Mouse (Mus musculus) kidney, embryonic 16.5 days (tissue): ENCODE data around the gene Akr1c19. TPM values are rescaled to one million over a fixed set of nuclear protein-coding genes. Genes with fewer than 3 reads are reported as not detected.
"Not testable (repeated sequence)": the region's sequence is repeated elsewhere in the genome, so short reads cannot be mapped to it uniquely, and the experiment has no call there.

Experiments used
- ATAC-seq: fragments of 200-750 bp; cut with Nextera tagmentation; 2 replicates; pipeline ENCODE4 v1.8.0; 2017; ENCODE audit warnings: moderate TSS enrichment; ENCODE audit not compliant: low FRiP score, low TSS enrichment
- H3K27ac ChIP-seq: fragments of 300-500 bp; sonication (generic); 2 replicates; pipeline ENCODE4 v1.5.1; 2014; ENCODE audit warnings: low read length
- H3K27me3 ChIP-seq: fragments of 300-500 bp; sonication (generic); 2 replicates; pipeline ENCODE4 v1.6.1; 2014; ENCODE audit warnings: low read length, control low read depth, mixed read lengths; ENCODE audit not compliant: insufficient read depth
- H3K36me3 ChIP-seq: fragments of 300-500 bp; sonication (generic); 2 replicates; pipeline ENCODE4 v1.6.1; 2014; ENCODE audit warnings: low read length, control low read depth, mixed read lengths; ENCODE audit not compliant: insufficient read depth
- H3K4me1 ChIP-seq: fragments of 300-500 bp; sonication (generic); 2 replicates; pipeline ENCODE4 v1.6.1; 2014; ENCODE audit warnings: low read length, control low read depth, mixed read lengths; ENCODE audit not compliant: insufficient read depth
- H3K4me2 ChIP-seq: fragments of 300-500 bp; sonication (generic); replicated peaks from 2 replicates; pipeline ENCODE4 v1.6.1; 2014; ENCODE audit warnings: low read depth, low read length
- H3K4me3 ChIP-seq: fragments of 300-500 bp; sonication (generic); 2 replicates; pipeline ENCODE4 v1.5.1; 2014; ENCODE audit warnings: mild to moderate bottlenecking, low read length
- H3K9ac ChIP-seq: fragments of 300-500 bp; sonication (generic); replicated peaks from 2 replicates; pipeline ENCODE4 v1.6.1; 2014; ENCODE audit warnings: low read length
- H3K9me3 ChIP-seq: fragments of 300-500 bp; sonication (generic); 2 replicates; pipeline ENCODE4 v1.6.1; 2016; ENCODE audit warnings: low read length, control low read depth
- WGBS: fragments of 180-500 bp; shearing (Covaris S2); extraction: QIAGEN DNeasy Blood & Tissue Kit; methylation state at CpG from one replicate; pipeline ENCODE4 v1.1.7; 2014; 5-methylcytosine and 5-hydroxymethylcytosine counted together
- polyA plus RNA-seq: library from polyadenylated mRNA; unstranded; fragments of >200 nt; fragmentation: Nextera tagmentation; extraction: Ambion mirVana; gene quantifications from 2 replicates; pipeline ENCODE4 v1.2.1, GENCODE M21; 2015

The Akr1c19 gene
- polyA plus RNA-seq: 50.5 and 52.9 TPM in 2 replicates

GRCm38 (mm10) chr13:4228441-4228840 lies at the start of gene Akr1c19:
Gene Akr1c19 (plus strand): TSS chr13:4228700.
- no peak within 1 kb of the TSS for H3K4me3 ChIP-seq
- WGBS: 87% methylated on average over 1 of the region's 1 CpGs
- H3K9me3 ChIP-seq: no peaks in the 10 kb centered on the region
- no peak within 1 kb of the TSS for H3K27ac ChIP-seq
- no peak within 1 kb of the TSS for H3K4me2 ChIP-seq
- H3K27me3 ChIP-seq: no peaks in the 10 kb centered on the region
- no peak for ATAC-seq
- no peaks in the 10 kb centered on the region for H3K36me3 ChIP-seq
- no peak within 1 kb of the TSS for H3K9ac ChIP-seq
- 0 out of 2 replicates have a peak, but pooled peaks cover 3% of the 10 kb centered on the region for H3K4me1 ChIP-seq

DNA sequence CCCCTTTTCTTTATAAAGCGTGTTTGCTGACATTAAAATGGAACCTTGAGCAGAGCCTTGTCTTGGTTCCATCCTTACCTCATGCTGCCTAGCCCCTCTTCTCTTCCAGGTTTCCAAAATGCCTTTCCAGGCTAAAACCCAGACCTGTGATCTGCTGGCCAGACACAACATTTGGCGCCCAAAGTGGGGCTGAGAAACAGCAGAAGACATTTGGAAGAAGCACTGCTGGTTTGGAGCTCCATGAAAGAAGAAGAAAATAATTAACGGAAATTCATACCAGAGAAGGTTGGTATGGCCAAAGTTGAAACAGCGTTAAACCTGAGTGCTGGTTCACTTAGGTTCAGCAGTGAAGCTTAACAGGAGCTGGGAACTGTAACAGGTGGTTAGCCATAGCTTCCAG lies 47.2 kb upstream of the Akr1c19 start:
- H3K36me3 ChIP-seq, H3K27me3 ChIP-seq, H3K9ac ChIP-seq, H3K4me1 ChIP-seq, H3K4me2 ChIP-seq, H3K27ac ChIP-seq, ATAC-seq, H3K4me3 ChIP-seq: not testable (repeated sequence)
- H3K9me3 ChIP-seq: peaks cover 18% of the 10 kb centered on the region
- WGBS: 90% methylated on average over 4 of the region's 4 CpGs

DNA sequence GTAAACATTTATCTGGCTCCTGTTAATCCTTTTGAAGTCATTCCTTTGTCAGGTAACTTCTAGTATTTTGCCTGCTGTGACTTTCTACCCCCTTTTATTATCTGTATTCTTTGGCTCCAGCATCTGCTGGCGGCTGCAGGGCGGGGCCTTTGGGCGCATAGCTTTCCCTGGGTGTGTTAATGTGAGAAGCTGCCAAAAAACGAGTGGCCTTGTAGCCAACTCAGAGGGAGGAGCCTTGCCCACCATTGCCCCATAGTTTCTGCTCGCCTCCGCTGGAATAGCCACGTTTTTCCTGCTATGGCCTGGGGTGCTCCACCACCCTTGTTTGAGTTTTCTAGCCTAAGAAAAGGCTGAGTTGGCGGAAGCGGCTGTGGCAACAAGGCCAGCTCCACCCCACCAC lies 45.4 kb upstream of the Akr1c19 start:
- Histone ChIP-seq H3K27me3 (no peaks in the 10 kb centered on the region), H3K9ac (no peak overlapping the region), H3K36me3 (no peaks in the 10 kb centered on the region), H3K4me2 (no peak overlapping the region), H3K27ac (no peak overlapping the region), H3K4me3 (no peak overlapping the region), H3K4me1 (no peaks in the 10 kb centered on the region), H3K9me3 (peaks cover 18% of the 10 kb centered on the region)
- 79% methylated on average over 9 of the region's 9 CpGs for WGBS
- ATAC-seq: no peak

DNA sequence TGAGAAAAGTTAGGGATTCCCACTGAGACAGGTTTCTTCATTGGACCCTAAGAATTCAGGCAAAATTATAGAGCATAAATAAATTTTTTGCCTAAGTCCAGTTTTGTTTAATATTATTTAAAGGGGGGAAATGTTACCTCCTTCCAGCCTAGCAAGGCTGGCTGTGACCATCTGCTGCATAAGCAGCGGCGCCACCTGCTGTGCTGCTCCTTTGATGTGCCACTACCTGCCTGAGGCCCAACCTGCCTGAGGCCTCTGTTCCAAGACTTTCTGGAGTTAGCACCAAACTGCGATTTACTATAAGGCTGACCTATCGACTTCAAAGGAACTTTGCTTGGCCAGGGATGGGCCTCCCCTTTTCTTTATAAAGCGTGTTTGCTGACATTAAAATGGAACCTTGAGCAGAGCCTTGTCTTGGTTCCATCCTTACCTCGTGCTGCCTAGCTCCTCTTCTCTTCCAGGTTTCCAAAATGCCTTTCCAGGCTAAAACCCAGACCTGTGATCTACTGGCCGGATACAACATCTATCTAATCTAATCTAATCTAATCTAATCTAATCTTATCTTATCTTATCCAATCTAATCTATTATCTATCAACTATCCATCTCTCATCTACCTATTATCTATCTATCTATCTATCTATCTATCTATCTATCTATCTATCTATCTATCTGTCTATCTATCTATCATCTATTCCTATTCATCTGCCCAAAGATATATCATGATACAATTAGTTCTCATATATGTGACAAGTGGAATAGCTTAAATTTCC lies 41.7 kb upstream of the Akr1c19 start:
- not testable (repeated sequence) for H3K9me3 ChIP-seq, H3K4me1 ChIP-seq, H3K4me2 ChIP-seq, H3K27ac ChIP-seq, H3K27me3 ChIP-seq, H3K9ac ChIP-seq, H3K4me3 ChIP-seq, H3K36me3 ChIP-seq
- WGBS: 72% methylated on average over 7 of the region's 7 CpGs
- ATAC-seq: peak; percentile 54; the same call in 1 of the 2 replicates

DNA sequence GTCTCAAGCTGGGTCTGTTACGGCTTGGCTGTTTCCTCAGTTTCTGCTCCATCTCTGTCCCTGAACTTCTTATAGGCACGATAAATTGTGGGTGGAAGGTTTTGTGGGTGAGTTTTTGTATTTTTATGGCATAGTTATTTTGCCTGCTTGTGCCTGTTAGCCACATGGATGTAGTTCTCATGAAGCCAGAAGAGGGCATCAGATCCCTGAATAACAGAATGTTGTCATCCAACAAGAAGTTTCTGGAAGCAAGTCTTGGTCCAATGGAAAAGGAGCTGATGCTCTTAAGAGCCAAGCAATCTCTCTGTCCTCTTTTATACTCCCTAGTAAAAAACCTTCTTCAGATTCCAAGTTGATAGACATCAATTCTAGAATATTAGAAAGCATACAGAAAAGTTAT lies 40.3 kb upstream of the Akr1c19 start:
- H3K9ac ChIP-seq: no peak overlapping the region
- no peak overlapping the region for H3K27ac ChIP-seq
- no peak overlapping the region for H3K4me2 ChIP-seq
- no peaks in the 10 kb centered on the region for H3K27me3 ChIP-seq
- WGBS: 69% methylated on average over 2 of the region's 2 CpGs
- H3K4me3 ChIP-seq: no peak overlapping the region
- peaks cover 4% of the 10 kb centered on the region; the same call in 1 of the 2 replicates for H3K9me3 ChIP-seq
- no peak for ATAC-seq
- no peaks in the 10 kb centered on the region for H3K36me3 ChIP-seq
- no peaks in the 10 kb centered on the region for H3K4me1 ChIP-seq

DNA sequence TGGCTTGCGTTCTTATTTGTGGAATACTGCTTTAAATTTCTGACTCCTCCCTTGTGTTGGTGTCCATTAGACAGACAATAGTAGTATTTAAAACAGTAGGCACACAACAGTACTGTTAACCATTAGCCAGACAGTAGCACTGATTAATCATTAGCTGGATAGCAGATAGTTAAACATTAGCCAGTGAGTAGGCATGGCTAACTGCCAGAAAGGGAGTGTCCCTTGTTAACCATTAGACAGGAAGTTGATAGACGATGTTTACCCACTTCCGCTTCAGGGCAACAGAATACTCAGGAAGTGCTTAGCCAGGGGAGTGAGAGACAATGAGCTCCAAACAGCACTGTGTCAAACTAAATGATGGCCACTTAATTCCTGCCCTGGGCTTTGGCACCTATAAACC lies 37.6 kb upstream of the Akr1c19 start, which contains the start of gene Akr1c13:
Akr1c13 (plus strand) TSS at position 247 of the 400 bp plus-strand sequence.
- H3K27ac ChIP-seq: no peak within 1 kb of the TSS
- H3K4me3 ChIP-seq: no peak within 1 kb of the TSS
- 0 out of 2 replicates have a peak, but pooled peaks have one; percentile 57 for ATAC-seq

DNA sequence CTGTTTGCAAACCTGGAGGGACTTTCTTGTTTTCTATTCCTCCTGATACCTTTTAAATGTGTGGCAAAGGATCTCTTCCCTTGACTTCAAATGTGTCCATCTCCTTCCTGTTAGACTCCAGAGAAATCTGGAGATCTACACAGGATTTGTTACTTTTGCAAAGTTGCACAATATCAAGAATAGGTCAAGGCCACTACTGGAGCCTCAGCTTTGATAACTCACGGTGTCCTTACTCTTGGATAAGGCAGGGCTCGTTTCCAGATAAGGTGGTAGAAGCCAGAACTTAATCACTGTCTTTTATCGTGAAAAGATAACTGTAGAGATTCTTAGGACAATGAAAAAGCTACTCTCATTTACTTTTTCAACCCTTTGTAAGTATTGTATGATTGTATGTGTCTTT lies 36.0 kb upstream of the Akr1c19 start:
- Histone ChIP-seq H3K4me3 (no peak overlapping the region), H3K36me3 (no peaks in the 10 kb centered on the region), H3K9ac (no peak overlapping the region), H3K4me2 (no peak overlapping the region), H3K9me3 (no peaks in the 10 kb centered on the region), H3K27me3 (no peaks in the 10 kb centered on the region), H3K4me1 (no peaks in the 10 kb centered on the region), H3K27ac (no peak overlapping the region)
- no peak for ATAC-seq
- WGBS: 89% methylated on average over 3 of the region's 3 CpGs

More for the DNA sequence above, 37.6 kb upstream of the Akr1c19 start, which contains the start of gene Akr1c13:
- WGBS: 39% methylated on average over 3 of the region's 3 CpGs
- no peaks in the 10 kb centered on the region for H3K36me3 ChIP-seq
- no peaks in the 10 kb centered on the region for H3K27me3 ChIP-seq
- H3K9ac ChIP-seq: no peak within 1 kb of the TSS
- no peaks in the 10 kb centered on the region for H3K4me1 ChIP-seq
- no peaks in the 10 kb centered on the region for H3K9me3 ChIP-seq
- no peak within 1 kb of the TSS for H3K4me2 ChIP-seq

DNA sequence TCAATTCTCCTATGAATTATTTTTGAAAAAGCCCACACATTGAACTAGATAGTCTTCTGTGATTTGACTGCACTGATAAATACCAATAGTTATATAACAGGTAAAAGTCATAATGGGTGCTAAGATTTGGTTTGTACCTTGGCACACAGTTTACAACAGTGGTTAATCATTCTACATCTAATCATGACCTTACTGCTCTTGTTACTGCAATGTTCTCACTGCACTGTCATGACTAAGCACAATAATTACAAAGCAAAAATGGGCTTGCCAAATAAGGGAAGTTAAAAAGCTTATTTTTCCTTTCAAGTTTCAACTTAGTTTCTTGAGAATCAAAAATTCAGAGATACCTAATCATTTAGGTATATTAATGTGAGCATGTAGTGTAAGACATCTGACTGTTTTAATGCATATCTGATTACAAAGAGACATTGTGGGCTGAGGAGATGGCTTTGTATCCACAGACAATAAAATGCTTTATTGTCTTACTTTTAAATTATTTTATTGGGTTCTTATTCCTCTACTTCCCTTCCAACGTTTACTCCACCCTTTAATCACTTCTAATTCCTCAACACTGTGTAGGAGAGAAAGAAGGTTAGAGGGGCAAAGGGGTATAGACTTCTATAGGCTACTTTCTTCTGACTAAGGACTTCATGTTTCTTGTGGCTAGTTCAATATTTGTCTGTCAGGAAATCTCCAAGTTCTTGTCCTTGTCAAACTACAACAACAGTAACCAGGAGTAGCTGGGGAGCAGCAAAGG lies 22.2 kb upstream of the Akr1c19 start:
- no peaks in the 10 kb centered on the region for H3K27me3 ChIP-seq
- no peaks in the 10 kb centered on the region for H3K4me1 ChIP-seq
- WGBS: 14% methylated on average over 1 of the region's 1 CpGs
- no peaks in the 10 kb centered on the region for H3K36me3 ChIP-seq
- no peak overlapping the region for H3K4me2 ChIP-seq
- no peak overlapping the region for H3K9ac ChIP-seq
- ATAC-seq: no peak
- no peak overlapping the region for H3K27ac ChIP-seq
- no peak overlapping the region for H3K4me3 ChIP-seq
- H3K9me3 ChIP-seq: no peaks in the 10 kb centered on the region

- Histone ChIP-seq H3K36me3 (no peaks in the 10 kb centered on the region), H3K4me2 (no peak overlapping the region), H3K9ac (no peak overlapping the region), H3K4me3 (no peak overlapping the region), H3K4me1 (no peaks in the 10 kb centered on the region), H3K9me3 (0 out of 2 replicates have a peak, but pooled peaks cover 4% of the 10 kb centered on the region), H3K27ac (no peak overlapping the region), H3K27me3 (no peaks in the 10 kb centered on the region)
- no peak for ATAC-seq
- WGBS: 84% methylated on average over 18 of the region's 20 CpGs
These were observed 16.8 kb upstream of the Akr1c19 start for GRCm38 (mm10) chr13:4211560-4212299.
